Mouse (Mus musculus) heart, embryonic 13.5 days (tissue): ENCODE measurements at regions not wholly inside any gene's neighbourhood (a gene's known extent, or its start where the extent isn't known, plus 50 kb on each side); places are given as distances from the start of the nearest gene placed in this dataset.

Source experiments
- ATAC-seq: fragments of 200-750 bp; cut with Nextera tagmentation; 2 replicates; pipeline ENCODE4 v1.8.0; 2017; ENCODE audit warnings: moderate TSS enrichment; ENCODE audit not compliant: insufficient number of reproducible peaks, low FRiP score, low TSS enrichment; ENCODE audit errors: extremely low read depth
- H3K27ac ChIP-seq: fragments of 300-500 bp; sonication (generic); replicated peaks from 2 replicates; pipeline ENCODE4 v1.5.1; 2015; ENCODE audit warnings: moderate library complexity, mild to moderate bottlenecking, inconsistent platforms
- H3K27me3 ChIP-seq: fragments of 300-500 bp; sonication (generic); replicated peaks from 2 replicates; pipeline ENCODE4 v1.6.1; 2015; ENCODE audit warnings: mild to moderate bottlenecking, inconsistent platforms
- H3K36me3 ChIP-seq: fragments of 300-500 bp; sonication (generic); 2 replicates; pipeline ENCODE4 v1.6.1; 2015; ENCODE audit warnings: mild to moderate bottlenecking, inconsistent platforms
- H3K4me1 ChIP-seq: fragments of 300-500 bp; sonication (generic); 2 replicates; pipeline ENCODE4 v1.6.1; 2015; ENCODE audit warnings: inconsistent platforms
- H3K4me2 ChIP-seq: fragments of 300-500 bp; sonication (generic); 2 replicates; pipeline ENCODE4 v1.6.1; 2015; ENCODE audit warnings: inconsistent platforms, mild to moderate bottlenecking, moderate library complexity
- H3K4me3 ChIP-seq: fragments of 300-500 bp; sonication (generic); 2 replicates; pipeline ENCODE4 v1.5.1; 2015; ENCODE audit warnings: moderate library complexity, mild to moderate bottlenecking, inconsistent platforms
- H3K9ac ChIP-seq: fragments of 300-500 bp; sonication (generic); 2 replicates; pipeline ENCODE4 v1.6.1; 2015; ENCODE audit warnings: inconsistent platforms, mild to moderate bottlenecking, moderate library complexity
- H3K9me3 ChIP-seq: fragments of 300-500 bp; sonication (generic); 2 replicates; pipeline ENCODE4 v1.6.1; 2016; ENCODE audit warnings: inconsistent platforms
- WGBS: fragments of 180-500 bp; shearing (Covaris S2); methylation state at CpG from one replicate; pipeline ENCODE4 v1.1.7; 2015; ENCODE audit warnings: mixed read lengths; 5-methylcytosine and 5-hydroxymethylcytosine counted together

GRCm38 (mm10) chr8:96340702-96341101 lies 452.4 kb upstream of the Got2 start:
- H3K36me3 ChIP-seq: no peaks in the 10 kb centered on the region
- H3K9ac ChIP-seq: no peak overlapping the region
- peaks cover 6% of the 10 kb centered on the region; the same call in 1 of the 2 replicates for H3K9me3 ChIP-seq
- H3K4me3 ChIP-seq: no peak overlapping the region
- no peak overlapping the region for H3K27ac ChIP-seq
- no peaks in the 10 kb centered on the region for H3K4me1 ChIP-seq
- no peak overlapping the region for H3K4me2 ChIP-seq
- ATAC-seq: no peak
- H3K27me3 ChIP-seq: no peaks in the 10 kb centered on the region
- 68% methylated on average over 3 of the region's 3 CpGs for WGBS

GRCm38 (mm10) chr8:96318367-96318766 lies 430.0 kb upstream of the Got2 start:
- Histone ChIP-seq H3K4me1 (no peaks in the 10 kb centered on the region), H3K27me3 (no peaks in the 10 kb centered on the region), H3K36me3 (no peaks in the 10 kb centered on the region), H3K9me3 (peaks cover 5% of the 10 kb centered on the region), H3K4me2 (no peak overlapping the region), H3K4me3 (no peak overlapping the region), H3K27ac (no peak overlapping the region), H3K9ac (no peak overlapping the region)
- ATAC-seq: no peak
- 58% methylated on average over 5 of the region's 5 CpGs for WGBS

GRCm38 (mm10) chr8:96308989-96309718 lies 420.8 kb upstream of the Got2 start:
- H3K9ac ChIP-seq: no peak overlapping the region
- WGBS: 78% methylated on average over 12 of the region's 12 CpGs
- no peak for ATAC-seq
- H3K27me3 ChIP-seq: no peaks in the 10 kb centered on the region
- H3K36me3 ChIP-seq: no peaks in the 10 kb centered on the region
- H3K4me2 ChIP-seq: no peak overlapping the region
- no peaks in the 10 kb centered on the region for H3K9me3 ChIP-seq
- no peak overlapping the region for H3K4me3 ChIP-seq
- no peak overlapping the region for H3K27ac ChIP-seq
- no peaks in the 10 kb centered on the region for H3K4me1 ChIP-seq

- Histone ChIP-seq H3K27me3 (no peaks in the 10 kb centered on the region), H3K4me1 (no peaks in the 10 kb centered on the region), H3K36me3 (no peaks in the 10 kb centered on the region), H3K4me3 (no peak overlapping the region), H3K9me3 (no peaks in the 10 kb centered on the region), H3K4me2 (no peak overlapping the region), H3K9ac (no peak overlapping the region), H3K27ac (no peak overlapping the region)
- ATAC-seq: no peak
- WGBS: 81% methylated on average over 4 of the region's 4 CpGs
Observed at GRCm38 (mm10) chr8:96296643-96297042, 408.3 kb upstream of the Got2 start.

GRCm38 (mm10) chr8:96290740-96291139 lies 402.4 kb upstream of the Got2 start:
- H3K4me2 ChIP-seq: no peak overlapping the region
- no peaks in the 10 kb centered on the region for H3K27me3 ChIP-seq
- no peak overlapping the region for H3K27ac ChIP-seq
- H3K4me1 ChIP-seq: no peaks in the 10 kb centered on the region
- no peak for ATAC-seq
- no peak overlapping the region for H3K4me3 ChIP-seq
- no peaks in the 10 kb centered on the region for H3K9me3 ChIP-seq
- H3K9ac ChIP-seq: no peak overlapping the region
- no peaks in the 10 kb centered on the region for H3K36me3 ChIP-seq

- Histone ChIP-seq H3K4me2 (no peak overlapping the region), H3K27me3 (no peaks in the 10 kb centered on the region), H3K9ac (no peak overlapping the region), H3K4me3 (no peak overlapping the region), H3K27ac (no peak overlapping the region), H3K9me3 (no peaks in the 10 kb centered on the region), H3K36me3 (no peaks in the 10 kb centered on the region), H3K4me1 (no peaks in the 10 kb centered on the region)
- no peak for ATAC-seq
- WGBS: 72% methylated on average over 3 of the region's 3 CpGs
Observed at GRCm38 (mm10) chr8:96289519-96289918, 401.2 kb upstream of the Got2 start.

- no peak for ATAC-seq
Observed at GRCm38 (mm10) chr8:96288525-96288924, 400.2 kb upstream of the Got2 start.

GRCm38 (mm10) chr8:96277479-96278138 lies 389.3 kb upstream of the Got2 start:
- H3K27me3 ChIP-seq: no peaks in the 10 kb centered on the region
- H3K9me3 ChIP-seq: no peaks in the 10 kb centered on the region
- no peak overlapping the region for H3K4me3 ChIP-seq
- no peak overlapping the region for H3K27ac ChIP-seq
- H3K4me1 ChIP-seq: 0 out of 2 replicates have a peak, but pooled peaks cover 3% of the 10 kb centered on the region
- no peak overlapping the region for H3K4me2 ChIP-seq
- H3K9ac ChIP-seq: no peak overlapping the region
- 45% methylated on average over 4 of the region's 4 CpGs for WGBS
- ATAC-seq: no peak
- H3K36me3 ChIP-seq: no peaks in the 10 kb centered on the region

More at GRCm38 (mm10) chr8:96288525-96288924, 400.2 kb upstream of the Got2 start:
- Histone ChIP-seq H3K9me3 (no peaks in the 10 kb centered on the region), H3K27ac (no peak overlapping the region), H3K9ac (no peak overlapping the region), H3K4me1 (no peaks in the 10 kb centered on the region), H3K4me2 (no peak overlapping the region), H3K36me3 (no peaks in the 10 kb centered on the region), H3K4me3 (no peak overlapping the region), H3K27me3 (no peaks in the 10 kb centered on the region)
- 46% methylated on average over 3 of the region's 3 CpGs for WGBS

- Histone ChIP-seq H3K9ac (no peak overlapping the region), H3K27me3 (no peaks in the 10 kb centered on the region), H3K4me2 (no peak overlapping the region), H3K36me3 (no peaks in the 10 kb centered on the region), H3K27ac (no peak overlapping the region), H3K4me1 (0 out of 2 replicates have a peak, but pooled peaks cover 3% of the 10 kb centered on the region), H3K4me3 (no peak overlapping the region), H3K9me3 (no peaks in the 10 kb centered on the region)
- WGBS: 55% methylated on average over 5 of the region's 5 CpGs
- no peak for ATAC-seq
Observed at GRCm38 (mm10) chr8:96277058-96277457, 388.7 kb upstream of the Got2 start.

GRCm38 (mm10) chr8:96256294-96256693 lies 367.9 kb upstream of the Got2 start:
- ATAC-seq: no peak
- no peak overlapping the region for H3K9ac ChIP-seq
- no peak overlapping the region for H3K4me3 ChIP-seq
- WGBS: 78% methylated on average over 5 of the region's 5 CpGs
- H3K27ac ChIP-seq: no peak overlapping the region
- H3K27me3 ChIP-seq: no peaks in the 10 kb centered on the region
- no peak overlapping the region for H3K4me2 ChIP-seq
- H3K36me3 ChIP-seq: no peaks in the 10 kb centered on the region
- H3K9me3 ChIP-seq: no peaks in the 10 kb centered on the region
- H3K4me1 ChIP-seq: peaks cover 4% of the 10 kb centered on the region; the same call in 1 of the 2 replicates

GRCm38 (mm10) chr8:96255811-96256210 lies 367.5 kb upstream of the Got2 start:
- 71% methylated on average over 5 of the region's 5 CpGs for WGBS

GRCm38 (mm10) chr8:96246017-96246416 lies 357.7 kb upstream of the Got2 start:
- Histone ChIP-seq H3K4me3 (no peak overlapping the region), H3K4me1 (peaks cover 11% of the 10 kb centered on the region), H3K27me3 (no peaks in the 10 kb centered on the region), H3K36me3 (no peaks in the 10 kb centered on the region), H3K27ac (0 out of 2 replicates have a peak overlapping the region, but pooled peaks have one; percentile 28), H3K4me2 (no peak overlapping the region), H3K9me3 (no peaks in the 10 kb centered on the region), H3K9ac (no peak overlapping the region)
- no peak for ATAC-seq
- WGBS: 56% methylated on average over 7 of the region's 7 CpGs

More at GRCm38 (mm10) chr8:96255811-96256210, 367.5 kb upstream of the Got2 start:
- no peak overlapping the region for H3K27ac ChIP-seq
- no peak overlapping the region for H3K9ac ChIP-seq
- H3K4me3 ChIP-seq: no peak overlapping the region
- H3K4me1 ChIP-seq: peaks cover 4% of the 10 kb centered on the region; the same call in 1 of the 2 replicates
- no peaks in the 10 kb centered on the region for H3K36me3 ChIP-seq
- H3K4me2 ChIP-seq: no peak overlapping the region
- ATAC-seq: no peak
- no peaks in the 10 kb centered on the region for H3K27me3 ChIP-seq
- H3K9me3 ChIP-seq: no peaks in the 10 kb centered on the region
